Mouse (Mus musculus) stomach, postnatal 0 days (tissue): ENCODE results near the gene Slc35b4.

ENCODE experiments used
- CTCF ChIP-seq: IDR thresholded peaks from 2 replicates; pipeline ENCODE4 v1.5.1; 2016; ENCODE audit warnings: antibody characterized with exemption, low read depth, mild to moderate bottlenecking, moderate library complexity
- EP300 ChIP-seq: optimal IDR thresholded peaks from 2 replicates; pipeline ENCODE3; 2016; ENCODE audit warnings: antibody characterized with exemption

DNA sequence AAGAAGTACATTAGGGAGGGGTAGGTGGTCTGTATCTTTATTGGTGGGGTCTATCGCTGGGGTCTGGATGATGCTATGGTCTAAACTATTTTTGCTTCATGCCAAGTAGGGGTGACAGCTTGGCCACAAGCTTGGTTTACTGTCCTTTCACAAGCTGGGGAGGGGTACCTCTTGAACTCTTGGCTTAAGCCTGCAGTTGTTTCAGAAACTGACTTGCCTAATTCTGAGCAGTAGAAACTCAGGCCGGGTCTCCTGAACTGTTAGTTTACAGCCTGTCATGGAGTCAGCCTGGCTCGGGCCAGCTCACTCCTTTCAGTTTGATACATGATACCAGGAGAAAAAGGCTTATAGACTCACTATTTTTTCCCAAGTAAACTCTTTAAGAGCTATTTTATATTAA is 38.5 kb downstream of the Slc35b4 start:
- TF ChIP-seq CTCF: no peak
- no peak for TF ChIP-seq EP300
